Mouse (Mus musculus) adrenal gland, postnatal 14 days (tissue): ENCODE results near the gene Hoxa4. TPM values are rescaled to one million over a fixed set of nuclear protein-coding genes. Genes with fewer than 3 reads are reported as not detected.
A peak's percentile ranks its signal among the peaks of the same experiment; 100 is the strongest.

Experiments used
- DNase-seq: peaks from one replicate; pipeline ENCODE4 v3.0.0; 2021; ENCODE audit warnings: mixed read lengths
- total RNA-seq: library from RNA; stranded (reverse); gene quantifications from 2 replicates; pipeline ENCODE4 v1.2.3, GENCODE M21; 2021

The Hoxa4 gene
- total RNA-seq, 1 experiment from 2014 or later: 6.4 TPM

- no peak for DNase-seq
Measured at GRCm38 (mm10) chr6:52228475-52229465, 37.2 kb upstream of the Hoxa4 start.

- no peak for DNase-seq
Measured at GRCm38 (mm10) chr6:52227470-52228222, 36.1 kb upstream of the Hoxa4 start.

- DNase-seq: peak; percentile 73
Measured at GRCm38 (mm10) chr6:52226569-52227257, 35.2 kb upstream of the Hoxa4 start.

- peak; percentile 78 for DNase-seq
Measured at GRCm38 (mm10) chr6:52225612-52226568, 34.3 kb upstream of the Hoxa4 start.

- DNase-seq: no peak
Measured at GRCm38 (mm10) chr6:52224895-52225611, 33.5 kb upstream of the Hoxa4 start.

- no peak for DNase-seq
Measured at GRCm38 (mm10) chr6:52223939-52224760, 32.6 kb upstream of the Hoxa4 start.

- DNase-seq: no peak
Measured at GRCm38 (mm10) chr6:52222729-52223128, 31.2 kb upstream of the Hoxa4 start.

- no peak for DNase-seq
Measured at GRCm38 (mm10) chr6:52221993-52222685, 30.6 kb upstream of the Hoxa4 start.

- DNase-seq: peak; percentile 93
Measured at GRCm38 (mm10) chr6:52221337-52221992, 29.9 kb upstream of the Hoxa4 start, which contains the start of gene Hoxa7. Hoxa7 (minus strand) TSS chr6:52221854.

- DNase-seq: no peak
Measured at GRCm38 (mm10) chr6:52220865-52221310, 29.3 kb upstream of the Hoxa4 start.

- peak; percentile 57 for DNase-seq
Measured at GRCm38 (mm10) chr6:52220003-52220864, 28.7 kb upstream of the Hoxa4 start.

- DNase-seq: no peak
Measured at GRCm38 (mm10) chr6:52219234-52219942, 27.8 kb upstream of the Hoxa4 start.

- DNase-seq: no peak
Measured at GRCm38 (mm10) chr6:52218643-52219215, 27.2 kb upstream of the Hoxa4 start.

- DNase-seq: no peak
Measured at GRCm38 (mm10) chr6:52217895-52218642, 26.5 kb upstream of the Hoxa4 start.

GRCm38 (mm10) chr6:52217459-52217768, 25.9 kb upstream of the Hoxa4 start:
- peak; percentile 92 for DNase-seq
